Mouse (Mus musculus) spleen, postnatal 14 days (tissue): ENCODE measurements around the gene Fam120a.

Experiments used
- DNase-seq, 2 experiments: peaks; one replicate each; pipeline ENCODE4 v3.0.0; 2021 to 2022; ENCODE audit warnings: low spot score in 2 of 2

The Fam120a gene

DNA sequence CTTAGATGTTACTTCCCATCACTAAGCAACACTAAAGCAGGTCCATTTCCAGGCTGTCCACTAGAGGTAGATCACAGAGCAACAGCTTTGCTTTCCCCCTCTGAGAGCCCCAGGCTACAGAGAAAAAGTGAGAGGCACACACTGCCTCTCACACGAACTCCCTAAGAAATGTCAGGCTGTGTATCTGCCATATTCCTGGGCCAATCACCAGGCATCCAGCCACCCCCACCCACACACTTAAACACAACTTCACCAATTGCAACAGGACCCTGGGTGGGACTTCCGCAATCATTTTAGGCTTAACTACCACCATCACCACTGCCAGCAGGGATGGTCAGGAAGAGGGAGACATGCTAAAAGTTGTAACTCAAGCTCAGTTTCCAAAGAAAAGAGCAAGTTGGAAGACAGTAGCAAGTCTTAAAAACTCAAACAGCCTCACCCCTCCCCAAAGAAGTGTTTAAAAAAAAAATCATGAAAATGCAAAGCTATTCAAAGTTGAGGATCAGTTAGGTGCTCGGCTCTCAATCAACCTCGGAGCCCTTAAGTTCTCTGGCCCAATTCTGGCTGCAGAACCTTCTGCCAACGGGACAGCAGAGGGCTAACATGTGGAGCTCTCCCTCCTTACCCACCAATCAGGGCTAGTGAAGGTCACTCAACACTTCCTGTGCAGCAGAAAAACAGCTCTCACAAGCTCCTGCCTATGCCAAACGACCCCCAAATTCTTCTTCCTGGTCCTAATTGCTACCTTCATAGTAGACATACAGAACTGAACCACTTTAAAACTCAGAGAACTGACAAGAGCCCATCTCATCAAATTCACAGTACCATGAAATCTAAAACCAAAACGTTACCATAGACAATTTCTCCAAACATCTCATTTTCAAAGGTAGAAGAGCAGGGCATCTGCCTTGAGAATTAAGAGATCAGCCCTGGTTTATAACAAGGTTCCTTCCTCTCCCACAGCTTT is 2.0 kb downstream of the Fam120a start:
- peak; percentile 33 to 44 for DNase-seq

GRCm38 (mm10) chr13:48964850-48965249 is 3.0 kb downstream of the Fam120a start:
- DNase-seq: no peak

DNA sequence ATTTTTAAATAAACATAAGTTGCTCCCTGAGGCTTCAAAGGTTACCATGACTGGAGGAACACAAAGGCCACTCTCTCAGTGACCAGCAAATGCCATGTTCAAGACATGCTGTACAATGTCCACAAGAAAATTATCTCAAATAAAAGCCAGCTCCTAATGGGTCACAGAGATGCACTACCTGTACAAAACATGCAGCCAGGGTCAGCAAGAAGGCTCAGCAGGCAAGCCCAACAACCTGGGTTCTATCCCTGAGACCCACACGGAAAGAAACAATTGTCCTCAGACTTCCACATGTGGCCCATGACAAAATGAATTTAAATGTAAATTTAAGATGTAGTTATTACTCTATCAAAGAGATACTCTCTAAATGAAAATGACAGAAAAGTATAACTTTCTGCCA is 4.7 kb downstream of the Fam120a start:
- no peak for DNase-seq

- no peak for DNase-seq
Observed at GRCm38 (mm10) chr13:48962519-48962918, 5.3 kb downstream of the Fam120a start.

GRCm38 (mm10) chr13:48958608-48959007 is 9.2 kb downstream of the Fam120a start:
- DNase-seq: no peak

GRCm38 (mm10) chr13:48954825-48955224 is 13.0 kb downstream of the Fam120a start:
- no peak for DNase-seq

- DNase-seq: no peak
Observed at GRCm38 (mm10) chr13:48950600-48951241, 17.1 kb downstream of the Fam120a start.

GRCm38 (mm10) chr13:48948951-48949350 is 18.9 kb downstream of the Fam120a start:
- DNase-seq: no peak

DNA sequence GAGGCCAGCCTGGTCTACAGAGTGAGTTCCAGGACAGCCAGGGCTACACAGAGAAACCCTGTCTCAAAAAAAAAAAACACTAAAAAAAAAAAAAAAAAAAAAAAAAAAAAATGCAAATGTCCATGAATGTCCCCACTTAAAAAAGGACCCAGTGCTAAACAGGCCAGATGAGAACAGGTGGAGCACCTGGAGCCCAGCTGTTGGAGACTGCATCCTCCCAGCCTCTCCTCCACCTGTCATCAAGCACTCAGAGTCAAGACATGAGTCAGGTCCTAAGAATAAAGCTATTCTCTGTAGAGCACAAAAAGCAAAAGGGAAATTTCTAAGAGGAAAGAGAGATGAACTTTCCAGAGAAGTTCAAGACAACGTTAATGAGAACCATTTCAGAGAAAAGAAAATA is 23.2 kb downstream of the Fam120a start:
- DNase-seq: no peak

DNA sequence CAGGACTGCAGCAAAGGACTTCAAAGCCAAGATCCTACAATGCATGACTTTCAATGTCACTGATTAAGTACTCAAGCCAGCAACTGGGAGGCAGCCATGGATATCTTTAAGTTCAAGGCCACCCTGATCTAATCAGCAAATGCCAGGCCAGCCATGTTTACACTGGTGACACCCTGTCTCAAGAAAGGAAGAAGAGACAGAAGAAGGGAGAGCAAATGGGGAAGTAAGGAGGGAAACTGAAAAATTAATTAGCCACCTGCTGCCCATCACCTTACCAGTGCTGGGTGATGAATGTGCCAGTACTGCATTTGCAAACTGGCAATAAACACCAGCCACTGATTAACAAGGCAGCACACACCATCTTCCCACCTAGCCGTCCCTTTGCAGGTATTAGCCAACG is 25.3 kb downstream of the Fam120a start:
- no peak for DNase-seq

GRCm38 (mm10) chr13:48941773-48942172 is 26.0 kb downstream of the Fam120a start:
- no peak for DNase-seq

DNA sequence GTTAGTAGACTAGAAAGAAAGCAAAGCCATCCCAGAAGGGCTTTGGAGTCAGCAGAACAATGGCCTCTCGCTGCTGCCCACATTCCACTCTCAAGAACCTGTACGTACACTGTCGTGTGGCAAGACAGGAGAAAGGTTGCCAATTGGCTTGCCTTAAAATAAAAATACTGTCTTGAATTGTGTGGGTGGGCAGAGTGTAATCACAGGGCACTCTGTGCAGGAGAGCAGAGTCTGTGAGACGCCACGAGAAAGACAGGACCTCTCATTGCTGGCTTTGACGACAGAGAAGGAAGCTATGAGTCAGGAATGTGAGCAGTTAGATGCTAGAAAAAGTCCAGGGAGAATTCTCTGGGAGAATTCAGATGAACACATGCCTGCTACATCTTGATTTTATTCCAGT is 33.2 kb downstream of the Fam120a start:
- no peak for DNase-seq

DNA sequence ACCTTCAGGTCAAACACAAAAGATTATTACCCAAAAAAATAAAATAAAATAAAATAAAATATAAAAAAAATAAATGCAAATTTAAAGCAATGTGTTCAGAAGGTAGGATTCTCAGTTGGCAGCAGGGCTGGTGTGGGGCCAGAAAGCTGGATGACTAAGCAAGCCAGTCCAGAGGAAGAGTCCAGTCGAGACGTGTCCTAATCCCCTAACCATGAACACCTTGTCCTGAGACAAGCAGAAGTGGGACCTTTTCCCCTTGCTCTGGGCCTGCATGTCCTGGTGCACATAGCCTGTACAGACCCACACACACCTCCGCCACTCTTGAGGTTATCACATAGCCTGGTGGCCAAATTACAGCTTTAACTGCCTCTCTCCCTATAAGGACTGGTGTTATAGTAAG is 35.1 kb downstream of the Fam120a start:
- no peak for DNase-seq

DNA sequence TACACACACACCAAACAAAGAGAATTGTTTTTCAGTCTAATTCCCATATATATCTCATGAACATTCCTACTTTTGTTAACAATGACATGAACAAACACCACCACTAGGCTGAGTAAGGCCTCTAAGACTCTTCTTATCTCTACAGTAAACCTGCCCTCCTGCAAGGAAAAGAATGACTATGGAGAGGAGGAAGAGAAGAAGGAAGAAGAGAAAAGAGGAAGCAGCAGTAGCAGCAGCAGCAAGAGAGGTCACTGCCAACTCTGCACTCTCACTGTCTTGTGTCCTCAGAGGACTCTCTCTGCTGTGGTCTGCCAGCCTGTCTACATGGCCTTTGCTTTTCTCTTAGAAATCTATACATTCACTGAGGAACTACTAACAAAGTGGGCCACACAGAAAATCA is 36.1 kb downstream of the Fam120a start:
- DNase-seq: no peak

DNA sequence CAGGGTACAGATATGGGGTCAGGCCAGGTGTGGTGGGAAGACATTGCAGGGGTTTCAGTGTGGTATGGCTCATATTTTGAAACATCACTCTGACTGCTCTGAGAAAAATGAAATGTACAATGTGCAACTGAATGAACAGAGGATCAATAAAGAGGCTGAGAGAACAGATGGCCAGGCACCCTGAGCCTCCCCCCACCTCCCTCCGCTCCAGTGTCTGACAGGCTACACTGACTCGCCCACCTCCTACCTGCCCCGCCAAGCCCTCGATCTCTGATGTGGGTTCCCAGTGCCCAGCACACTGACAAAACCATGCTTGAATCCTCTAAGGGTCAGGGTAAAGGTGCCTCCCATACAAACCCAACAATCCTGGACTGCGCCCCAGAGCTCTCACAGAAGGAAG is 36.6 kb downstream of the Fam120a start:
- no peak for DNase-seq

DNA sequence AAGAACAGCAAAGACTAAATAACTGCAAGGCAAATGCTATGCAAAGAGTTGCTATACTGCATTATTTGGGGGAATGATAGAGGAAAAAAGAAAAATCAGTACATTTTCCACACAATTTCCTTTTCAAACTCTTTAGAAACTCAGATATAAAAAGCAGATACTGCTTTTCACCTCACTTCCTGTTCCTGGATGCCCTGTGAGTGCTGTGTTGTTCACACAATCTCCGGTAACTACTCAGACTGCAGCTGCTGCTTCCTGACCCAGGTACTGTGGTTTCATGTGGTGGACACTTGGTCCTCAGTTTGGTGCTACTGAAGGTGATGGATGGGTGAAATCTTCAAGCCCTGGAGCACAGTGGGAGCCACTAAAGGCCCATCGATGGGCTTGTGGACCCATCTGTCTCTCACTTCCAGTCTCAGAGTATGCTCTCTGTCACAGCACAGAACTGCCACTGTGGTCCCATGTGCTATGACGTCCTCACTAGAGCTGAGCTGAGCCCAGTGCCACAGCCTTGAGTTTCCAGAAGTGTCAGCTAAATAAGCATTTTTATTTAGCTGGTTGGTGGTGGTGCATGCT is 38.2 kb downstream of the Fam120a start:
- no peak for DNase-seq

DNA sequence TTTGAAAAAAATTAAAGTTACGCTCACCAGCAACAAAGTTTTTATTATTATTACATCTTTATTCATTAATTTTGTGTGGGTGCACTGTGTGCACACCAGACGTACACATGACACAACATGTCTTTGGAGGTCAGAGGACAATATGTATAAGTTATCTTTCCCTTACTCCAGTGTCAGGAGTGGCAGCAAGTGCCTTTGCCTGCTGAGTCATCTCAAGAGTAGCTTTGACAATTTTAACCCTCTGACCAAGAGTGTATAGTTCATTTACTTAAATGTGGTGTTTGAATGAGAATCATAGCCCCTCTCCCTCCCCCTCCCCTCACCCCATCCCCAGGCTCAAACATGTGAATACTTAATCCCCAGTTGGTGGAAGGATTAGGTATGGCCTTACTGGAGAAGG is 40.2 kb downstream of the Fam120a start:
- DNase-seq: no peak

DNA sequence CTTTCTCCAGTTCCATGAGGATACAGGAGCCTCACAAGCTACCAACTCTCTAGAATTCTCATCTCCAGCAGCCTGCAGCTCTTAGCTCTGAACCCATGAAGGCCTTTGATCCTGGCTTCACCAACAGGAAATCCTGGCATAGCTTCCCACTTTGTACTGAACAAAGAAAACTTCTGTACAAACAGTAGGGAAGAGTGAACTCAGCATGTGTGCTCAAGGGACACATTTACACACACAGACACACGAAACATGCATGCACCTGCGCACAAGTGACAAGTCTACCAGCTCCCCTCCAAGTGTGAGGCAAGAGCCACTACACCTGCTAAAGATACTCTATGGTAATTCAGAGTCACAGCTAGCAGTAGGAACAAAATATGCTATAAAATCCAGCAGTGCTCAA is 45.1 kb downstream of the Fam120a start:
- DNase-seq: no peak

DNA sequence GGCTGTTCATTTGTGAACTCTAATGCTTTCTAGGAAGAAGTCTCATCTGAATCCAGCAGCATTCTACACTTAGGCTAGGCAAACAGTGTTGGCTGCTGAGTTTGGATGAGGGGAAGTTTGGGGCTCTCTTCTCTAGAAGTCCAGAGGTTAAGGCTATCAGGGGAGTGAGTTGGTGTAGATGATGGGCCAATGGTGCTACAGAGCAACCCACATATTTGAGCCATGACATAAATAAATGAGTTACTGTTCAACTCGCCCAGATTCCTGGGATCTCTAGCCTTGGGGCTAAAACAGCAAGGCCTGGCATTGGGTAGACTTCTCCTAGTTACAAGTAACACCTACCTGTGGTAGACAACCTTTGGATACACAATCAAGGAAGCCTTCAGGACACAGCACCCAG is 46.6 kb downstream of the Fam120a start:
- DNase-seq: no peak

DNA sequence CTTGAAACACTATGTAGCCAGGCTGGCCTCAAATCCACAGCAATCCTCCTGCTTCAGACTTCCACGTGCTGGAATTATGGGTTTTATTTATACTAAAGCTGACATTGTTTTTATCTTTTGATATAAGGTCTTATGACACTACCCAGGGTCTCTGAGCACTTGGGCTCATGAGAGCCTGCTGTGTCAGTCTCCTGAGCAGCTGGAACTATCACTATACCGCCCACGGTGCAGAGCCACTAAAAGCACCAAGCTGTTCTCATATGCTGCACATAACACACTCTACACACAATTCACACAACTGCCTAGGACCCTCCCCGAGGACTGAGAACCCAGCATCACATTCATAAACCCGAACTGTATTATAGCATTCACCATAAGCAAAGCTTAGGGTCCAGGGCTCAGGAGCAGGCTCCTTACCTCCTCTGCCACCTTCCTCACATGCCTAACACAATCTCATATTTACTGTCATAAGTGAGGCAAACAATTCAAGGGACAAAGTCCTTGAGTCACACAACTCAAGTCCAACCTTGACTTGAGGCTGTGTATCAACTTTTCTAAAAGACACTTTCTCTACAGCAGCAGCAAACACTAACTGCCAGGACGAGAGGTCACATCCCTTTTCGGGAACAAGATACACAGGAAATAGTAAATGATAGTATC is 47.9 kb downstream of the Fam120a start:
- no peak for DNase-seq

GRCm38 (mm10) chr13:48917113-48917599 is 50.7 kb downstream of the Fam120a start:
- DNase-seq: no peak

- no peak for DNase-seq
Observed at GRCm38 (mm10) chr13:48913680-48914079, 54.1 kb downstream of the Fam120a start.
